Mouse (Mus musculus) neural tube, embryonic 12.5 days (tissue): ENCODE measurements around the gene Cpsf4. TPM values are rescaled to one million over a fixed set of nuclear protein-coding genes. Genes with fewer than 3 reads are reported as not detected.

Experiments used
- ATAC-seq: fragments of 200-750 bp; cut with Nextera tagmentation; 2 replicates; pipeline ENCODE4 v1.8.0; 2017; ENCODE audit warnings: low read depth, mild to moderate bottlenecking, moderate TSS enrichment, moderate library complexity; ENCODE audit not compliant: low FRiP score
- H3K27ac ChIP-seq: fragments of 300-500 bp; sonication (generic); 2 replicates; pipeline ENCODE4 v1.5.1; 2016
- H3K27me3 ChIP-seq: fragments of 300-500 bp; sonication (generic); replicated peaks from 2 replicates; pipeline ENCODE4 v1.6.1; 2016; ENCODE audit warnings: mild to moderate bottlenecking
- H3K36me3 ChIP-seq: fragments of 300-500 bp; sonication (generic); 2 replicates; pipeline ENCODE4 v1.6.1; 2016; ENCODE audit warnings: mild to moderate bottlenecking
- H3K4me1 ChIP-seq: fragments of 300-500 bp; sonication (generic); 2 replicates; pipeline ENCODE4 v1.6.1; 2016
- H3K4me2 ChIP-seq: fragments of 300-500 bp; sonication (generic); replicated peaks from 2 replicates; pipeline ENCODE4 v1.6.1; 2016; ENCODE audit warnings: mild to moderate bottlenecking
- H3K4me3 ChIP-seq: fragments of 300-500 bp; sonication (generic); 2 replicates; pipeline ENCODE4 v1.5.1; 2016
- H3K9ac ChIP-seq: fragments of 300-500 bp; sonication (generic); 2 replicates; pipeline ENCODE4 v1.6.1; 2016; ENCODE audit warnings: mild to moderate bottlenecking
- H3K9me3 ChIP-seq: fragments of 300-500 bp; sonication (generic); 2 replicates; pipeline ENCODE4 v1.6.1; 2016; ENCODE audit warnings: mild to moderate bottlenecking
- WGBS: fragments of 180-500 bp; shearing (Covaris S2); methylation state at CpG from one replicate; pipeline ENCODE4 v1.1.7; 2016; 5-methylcytosine and 5-hydroxymethylcytosine counted together
- polyA plus RNA-seq: library from polyadenylated mRNA; unstranded; fragments of >200 nt; fragmentation: Nextera tagmentation; extraction: Ambion mirVana; gene quantifications from 2 replicates; pipeline ENCODE4 v1.2.1, GENCODE M21; 2016

Cpsf4 gene
- polyA plus RNA-seq, 1 experiment from 2014 or later = 58.5 TPM

DNA sequence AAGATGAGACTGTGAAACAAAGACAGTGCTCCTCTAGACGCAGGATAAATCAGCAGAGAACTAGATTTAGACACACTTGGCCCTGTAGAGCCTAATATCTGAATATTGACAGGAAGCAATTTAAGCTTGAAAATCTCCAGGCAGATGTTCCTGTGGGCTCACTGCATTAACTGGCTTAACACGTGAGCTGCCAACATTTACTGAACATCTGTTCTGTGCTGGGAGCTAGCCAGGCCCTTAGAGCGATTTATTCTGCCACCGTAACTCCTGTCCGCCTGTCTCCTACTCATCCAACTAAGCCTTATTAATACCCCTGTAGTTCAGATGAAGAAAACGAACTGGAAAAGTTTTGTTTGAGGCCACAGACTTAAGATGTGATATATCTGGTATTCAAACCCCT, 28.2 kb upstream of the Cpsf4 start:
- no peak for ATAC-seq
- Histone ChIP-seq H3K4me2 (peak overlapping the region; percentile 84), H3K27ac (no peak overlapping the region), H3K4me3 (peak overlapping the region; percentile 93), H3K9ac (peak overlapping the region; percentile 91), H3K27me3 (no peaks in the 10 kb centered on the region), H3K9me3 (no peaks in the 10 kb centered on the region), H3K4me1 (peaks cover 26% of the 10 kb centered on the region), H3K36me3 (peaks cover 49% of the 10 kb centered on the region)
- 24% methylated on average over 6 of the region's 6 CpGs for WGBS

DNA sequence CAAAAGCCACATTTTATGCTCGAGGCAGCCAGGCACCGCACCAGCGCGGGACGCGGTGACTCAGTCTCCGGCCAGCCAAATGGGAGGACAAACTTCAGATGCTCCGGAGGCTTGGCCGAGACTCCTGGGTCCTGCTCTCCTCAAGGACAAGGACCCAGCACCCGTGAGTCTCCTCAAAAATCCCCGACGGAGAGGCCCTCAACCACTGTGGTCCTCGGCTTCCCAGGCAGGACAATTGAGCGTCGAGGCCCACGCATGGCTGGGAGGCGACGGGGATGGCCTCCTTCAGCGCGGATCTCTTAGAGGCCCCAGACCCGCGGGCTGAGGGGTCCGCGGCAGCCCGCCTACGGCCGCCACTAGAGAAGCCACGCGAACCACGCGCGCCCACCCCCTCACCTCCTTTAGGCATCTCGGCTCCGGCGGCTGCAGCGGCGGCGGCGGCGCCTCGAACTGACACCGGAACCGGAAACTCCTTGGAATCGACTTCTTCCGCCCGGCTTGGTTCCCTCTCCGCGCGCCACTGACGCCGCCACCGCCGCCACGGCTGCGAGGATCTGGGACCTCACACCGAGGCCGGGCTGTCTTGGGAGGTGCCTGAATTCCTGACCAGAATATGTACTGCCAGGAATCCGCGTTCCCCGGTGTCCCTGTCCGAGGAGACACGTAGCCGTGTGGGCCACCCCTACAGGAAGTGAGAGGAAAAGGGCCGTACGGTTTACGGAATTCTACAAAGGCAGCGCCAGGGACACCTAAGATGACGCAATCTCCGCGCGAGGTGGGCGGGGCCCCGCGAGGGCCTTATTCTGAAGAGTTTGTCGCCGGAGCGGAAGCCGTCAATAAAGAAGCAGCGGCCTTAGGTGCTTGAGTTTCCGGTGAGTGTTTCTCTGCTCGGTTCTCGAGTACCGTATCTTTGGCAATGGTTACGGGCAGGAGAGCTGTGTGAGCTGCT, 27.2 kb upstream of the Cpsf4 start, which contains the start of the genes Pdap1 and Bud31:
Gene Pdap1, minus strand, starts transcription at position 668 of the 949 bp plus-strand sequence.
Gene Bud31, plus strand, starts transcription at position 792 of the 949 bp plus-strand sequence.
- Histone ChIP-seq H3K9me3 (no peaks in the 10 kb centered on the region), H3K27ac (peak within 1 kb of the TSS; percentile 74), H3K9ac (peak within 1 kb of the TSS; percentile 91), H3K4me3 (peak within 1 kb of the TSS; percentile 93), H3K4me2 (peak within 1 kb of the TSS; percentile 84), H3K36me3 (peaks cover 48% of the 10 kb centered on the region), H3K27me3 (no peaks in the 10 kb centered on the region), H3K4me1 (peaks cover 26% of the 10 kb centered on the region)
- WGBS = under 1% methylated on average over 84 of the region's 84 CpGs
- peak; percentile 92 for ATAC-seq

DNA sequence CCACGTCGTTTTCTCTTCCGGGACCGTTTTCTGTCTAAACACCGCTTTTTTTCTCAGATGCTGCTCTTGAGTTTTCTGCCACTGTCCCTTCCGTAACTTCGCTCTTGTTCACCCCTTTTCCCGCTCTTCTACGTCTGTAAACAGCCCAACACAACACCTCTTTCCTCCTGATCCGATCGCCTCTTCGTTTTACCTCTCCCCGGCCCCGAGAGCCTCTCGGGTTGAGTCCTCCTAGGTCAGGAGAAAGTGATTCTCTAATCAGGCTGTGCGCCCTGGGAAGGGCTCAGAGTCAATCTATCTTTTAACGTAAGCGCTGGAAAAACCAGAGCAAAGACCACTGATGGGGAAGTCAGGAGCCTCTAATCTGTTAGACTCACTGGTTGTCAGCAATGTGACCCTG, 26.4 kb upstream of the Cpsf4 start:
- H3K9me3 ChIP-seq = no peaks in the 10 kb centered on the region
- H3K36me3 ChIP-seq = peaks cover 50% of the 10 kb centered on the region
- 0 out of 2 replicates have a peak, but pooled peaks have one; percentile 10 for ATAC-seq
- H3K4me1 ChIP-seq = peaks cover 26% of the 10 kb centered on the region
- no peak overlapping the region for H3K27ac ChIP-seq
- H3K4me2 ChIP-seq = peak overlapping the region; percentile 84
- H3K27me3 ChIP-seq = no peaks in the 10 kb centered on the region
- H3K9ac ChIP-seq = peak overlapping the region; percentile 91
- peak overlapping the region; percentile 93 for H3K4me3 ChIP-seq
- under 1% methylated on average over 18 of the region's 18 CpGs for WGBS

DNA sequence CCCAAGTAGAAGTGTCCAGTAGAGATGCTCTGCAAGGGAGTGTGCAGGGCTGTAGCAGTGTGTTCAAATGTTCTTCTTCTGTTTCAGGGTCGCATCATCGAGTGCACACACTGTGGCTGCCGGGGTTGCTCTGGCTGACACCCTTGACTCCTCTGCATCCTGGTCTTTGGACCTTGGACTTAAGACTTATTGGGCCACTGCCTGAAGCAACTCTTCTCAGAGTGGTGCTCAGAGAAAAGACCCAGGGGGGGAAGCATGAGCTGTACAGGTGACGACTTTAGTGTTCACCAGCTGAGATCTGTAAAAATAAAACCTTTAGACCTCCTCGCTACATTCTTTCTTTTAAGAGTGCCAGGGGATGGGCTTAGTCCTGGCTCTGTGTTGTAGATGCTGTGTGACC, 19.3 kb upstream of the Cpsf4 start:
- H3K27me3 ChIP-seq = no peaks in the 10 kb centered on the region
- H3K36me3 ChIP-seq = peaks cover 97% of the 10 kb centered on the region
- no peak overlapping the region for H3K27ac ChIP-seq
- no peak overlapping the region for H3K4me2 ChIP-seq
- WGBS = 94% methylated on average over 5 of the region's 5 CpGs
- ATAC-seq = no peak
- H3K4me1 ChIP-seq = no peaks in the 10 kb centered on the region
- no peak overlapping the region for H3K9ac ChIP-seq
- H3K9me3 ChIP-seq = no peaks in the 10 kb centered on the region
- no peak overlapping the region for H3K4me3 ChIP-seq

DNA sequence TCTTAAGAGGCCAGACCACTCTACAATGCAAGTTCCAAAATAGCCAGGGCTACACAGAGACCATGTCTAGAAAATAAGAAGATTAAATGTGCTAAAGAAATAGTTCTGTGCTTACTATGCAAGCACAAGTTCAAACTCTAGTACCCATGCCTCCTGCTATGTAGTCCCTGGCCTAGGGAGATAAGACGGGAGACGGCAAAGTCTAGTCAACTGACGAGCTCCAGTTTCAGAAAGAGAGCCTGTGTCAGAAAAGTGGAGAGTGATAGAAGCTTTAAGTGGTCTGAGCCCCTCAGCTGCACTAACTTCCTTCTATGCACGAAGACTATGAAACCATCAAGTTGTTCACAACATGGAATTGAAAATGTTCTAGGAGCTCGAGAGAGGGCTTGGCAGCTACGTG, 17.7 kb upstream of the Cpsf4 start:
- H3K9ac ChIP-seq = no peak overlapping the region
- no peaks in the 10 kb centered on the region for H3K4me1 ChIP-seq
- no peak overlapping the region for H3K4me3 ChIP-seq
- 93% methylated on average over 6 of the region's 6 CpGs for WGBS
- H3K4me2 ChIP-seq = no peak overlapping the region
- H3K27ac ChIP-seq = no peak overlapping the region
- H3K36me3 ChIP-seq = peaks cover 96% of the 10 kb centered on the region
- ATAC-seq = no peak
- H3K27me3 ChIP-seq = no peaks in the 10 kb centered on the region
- H3K9me3 ChIP-seq = no peaks in the 10 kb centered on the region

DNA sequence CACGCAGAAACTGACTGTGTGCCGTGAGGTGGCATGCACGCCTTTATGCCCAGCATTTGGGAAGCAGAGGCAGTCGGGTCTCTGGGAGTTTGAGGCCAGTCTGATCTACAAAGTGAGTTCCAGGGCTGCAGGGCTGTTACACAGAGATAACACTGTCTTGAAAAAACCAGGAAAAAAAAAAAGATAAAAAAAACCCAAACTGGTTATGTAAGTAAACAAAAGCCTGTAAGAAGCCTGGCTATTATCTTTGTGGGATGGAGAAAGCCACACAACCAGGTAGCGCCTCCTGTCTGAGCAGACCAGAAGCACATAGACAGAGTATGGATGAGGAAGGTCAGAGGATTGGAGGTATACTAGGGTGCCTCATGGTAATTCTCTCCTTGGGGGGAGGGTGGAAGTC, 14.3 kb upstream of the Cpsf4 start:
- Histone ChIP-seq H3K27ac (no peak overlapping the region), H3K4me2 (no peak overlapping the region), H3K9me3 (no peaks in the 10 kb centered on the region), H3K4me1 (no peaks in the 10 kb centered on the region), H3K9ac (no peak overlapping the region), H3K4me3 (no peak overlapping the region), H3K27me3 (no peaks in the 10 kb centered on the region), H3K36me3 (peaks cover 85% of the 10 kb centered on the region)
- no peak for ATAC-seq
- WGBS = 93% methylated on average over 5 of the region's 5 CpGs

DNA sequence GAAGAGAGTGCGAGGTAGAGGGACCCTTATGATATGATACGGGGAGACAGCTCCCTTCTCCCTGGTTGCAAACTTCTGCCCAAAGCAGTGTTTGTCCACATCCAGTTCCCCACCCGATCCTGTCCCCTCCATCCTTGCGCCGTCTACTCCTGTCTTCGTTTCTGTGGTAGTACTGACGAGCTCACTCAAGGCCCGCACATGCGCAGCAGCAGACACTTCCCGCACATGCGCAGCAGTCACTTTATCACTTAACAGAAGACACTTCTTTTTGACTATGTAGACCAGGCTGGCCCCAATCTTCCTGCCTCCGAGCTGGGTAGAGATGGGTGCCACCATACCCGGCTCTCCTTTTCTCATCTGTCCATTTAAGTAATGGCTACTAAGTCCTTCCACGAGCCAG, 5.7 kb upstream of the Cpsf4 start:
- 93% methylated on average over 14 of the region's 14 CpGs for WGBS
- Histone ChIP-seq H3K27ac (no peak overlapping the region), H3K4me2 (no peak overlapping the region), H3K27me3 (no peaks in the 10 kb centered on the region), H3K36me3 (peaks cover 69% of the 10 kb centered on the region), H3K4me3 (no peak overlapping the region), H3K9me3 (no peaks in the 10 kb centered on the region), H3K4me1 (peaks cover 7% of the 10 kb centered on the region), H3K9ac (no peak overlapping the region)
- ATAC-seq = no peak

DNA sequence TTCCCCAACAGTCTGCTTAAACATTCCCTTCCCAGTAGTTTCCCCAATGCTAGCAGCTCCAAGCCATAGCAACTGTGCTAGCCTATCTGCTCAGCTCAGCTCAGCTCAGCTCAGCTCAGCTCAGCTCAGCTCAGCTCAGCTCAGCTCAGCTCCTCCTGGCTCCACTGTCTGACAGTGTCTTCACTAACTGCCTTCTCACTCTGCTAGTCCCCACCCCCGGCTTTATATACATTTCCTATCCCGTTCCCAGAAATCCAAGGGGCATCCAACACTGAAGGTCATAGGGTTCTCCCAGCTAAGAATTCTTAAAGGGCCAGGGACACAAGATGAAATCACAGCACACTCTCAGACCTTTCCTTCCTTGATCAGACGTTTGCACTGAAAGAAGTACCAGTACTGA, 2.3 kb upstream of the Cpsf4 start:
- Histone ChIP-seq H3K9me3 (no peaks in the 10 kb centered on the region), H3K9ac (no peak overlapping the region), H3K36me3 (peaks cover 44% of the 10 kb centered on the region), H3K27me3 (no peaks in the 10 kb centered on the region), H3K4me3 (no peak overlapping the region), H3K4me2 (no peak overlapping the region), H3K4me1 (peaks cover 24% of the 10 kb centered on the region), H3K27ac (no peak overlapping the region)
- ATAC-seq = no peak
- 69% methylated on average over 3 of the region's 3 CpGs for WGBS

DNA sequence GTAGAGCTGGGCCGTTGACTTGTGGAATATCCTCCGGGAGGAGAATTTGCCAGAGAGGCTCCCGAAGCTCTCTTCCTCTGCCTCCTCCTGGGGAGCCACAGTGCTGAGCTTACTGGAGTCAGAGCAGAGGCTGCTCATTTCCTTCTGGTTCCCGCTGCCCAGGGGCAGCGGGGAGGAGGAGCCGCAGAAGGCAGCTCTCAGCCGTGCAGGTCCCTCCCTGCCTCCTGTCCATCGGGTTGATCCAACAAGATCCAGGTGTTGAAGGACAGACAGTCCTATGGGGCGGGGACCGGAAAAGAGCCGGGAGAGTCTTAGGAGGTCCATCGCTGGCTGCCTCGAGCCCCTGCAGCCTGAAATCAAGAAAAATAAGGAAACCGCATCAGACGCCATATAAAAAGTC, 1.8 kb upstream of the Cpsf4 start:
- no peak overlapping the region for H3K27ac ChIP-seq
- WGBS = 92% methylated on average over 15 of the region's 15 CpGs
- H3K9ac ChIP-seq = no peak overlapping the region
- ATAC-seq = no peak
- H3K4me1 ChIP-seq = peaks cover 24% of the 10 kb centered on the region
- peaks cover 43% of the 10 kb centered on the region for H3K36me3 ChIP-seq
- no peaks in the 10 kb centered on the region for H3K9me3 ChIP-seq
- no peak overlapping the region for H3K4me3 ChIP-seq
- H3K4me2 ChIP-seq = no peak overlapping the region
- no peaks in the 10 kb centered on the region for H3K27me3 ChIP-seq

DNA sequence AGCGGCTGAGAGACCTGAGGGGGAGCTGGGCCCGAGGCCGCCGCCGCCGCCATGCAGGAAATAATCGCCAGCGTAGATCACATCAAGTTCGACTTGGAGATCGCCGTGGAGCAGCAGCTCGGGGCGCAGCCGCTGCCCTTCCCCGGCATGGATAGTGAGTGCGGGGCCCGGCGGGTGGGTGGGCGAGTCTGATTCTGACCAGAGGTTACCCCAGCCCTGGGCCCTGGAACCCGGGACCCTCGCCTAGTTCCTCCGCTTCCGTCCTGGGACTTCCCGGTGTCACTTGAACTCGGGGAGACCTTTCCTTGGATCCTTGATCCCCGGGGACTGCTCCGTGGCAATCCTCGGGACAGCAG, 271 bp downstream of the Cpsf4 start:
- under 1% methylated on average over 28 of the region's 28 CpGs for WGBS
- no peaks in the 10 kb centered on the region for H3K27me3 ChIP-seq
- H3K9me3 ChIP-seq = no peaks in the 10 kb centered on the region

DNA sequence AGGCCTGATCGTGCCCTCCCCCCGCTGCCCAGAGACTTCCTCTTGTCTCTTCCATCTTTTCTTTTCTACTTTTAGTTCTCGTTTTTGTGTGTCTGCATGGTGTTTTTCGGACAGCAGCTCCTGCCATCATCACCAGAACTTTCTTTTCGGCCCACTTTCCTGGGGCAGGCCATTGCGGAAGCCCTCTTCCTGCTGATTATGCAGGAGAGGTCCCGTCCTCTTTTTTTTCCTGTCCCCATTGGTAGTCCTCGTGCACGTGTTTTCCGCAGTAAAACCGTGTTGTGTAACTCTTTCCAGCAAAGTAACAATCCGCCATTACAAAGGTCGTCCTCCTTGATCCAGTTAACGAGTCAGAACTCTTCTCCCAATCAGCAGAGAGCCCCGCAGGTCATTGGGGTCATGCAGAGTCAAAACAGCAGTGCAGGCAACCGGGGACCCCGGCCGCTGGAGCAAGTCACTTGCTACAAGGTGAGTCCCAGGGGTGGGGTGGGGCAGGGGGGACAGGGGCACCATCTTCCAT, 11.5 kb downstream of the Cpsf4 start:
- H3K27ac ChIP-seq = no peak overlapping the region
- peaks cover 100% of the 10 kb centered on the region for H3K36me3 ChIP-seq
- 89% methylated on average over 18 of the region's 18 CpGs for WGBS
- no peak for ATAC-seq
- H3K27me3 ChIP-seq = no peaks in the 10 kb centered on the region
- H3K9ac ChIP-seq = no peak overlapping the region
- no peaks in the 10 kb centered on the region for H3K4me1 ChIP-seq
- no peak overlapping the region for H3K4me3 ChIP-seq
- no peak overlapping the region for H3K4me2 ChIP-seq
- H3K9me3 ChIP-seq = no peaks in the 10 kb centered on the region

More for the DNA sequence above, 271 bp downstream of the Cpsf4 start:
- Histone ChIP-seq H3K27ac (peak overlapping the region; percentile 42; the same call in 1 of the 2 replicates), H3K9ac (peak overlapping the region; percentile 95), H3K4me3 (peak overlapping the region; percentile 91), H3K36me3 (peaks cover 46% of the 10 kb centered on the region), H3K4me1 (peaks cover 24% of the 10 kb centered on the region), H3K4me2 (peak overlapping the region; percentile 90)
- ATAC-seq = peak; percentile 71

DNA sequence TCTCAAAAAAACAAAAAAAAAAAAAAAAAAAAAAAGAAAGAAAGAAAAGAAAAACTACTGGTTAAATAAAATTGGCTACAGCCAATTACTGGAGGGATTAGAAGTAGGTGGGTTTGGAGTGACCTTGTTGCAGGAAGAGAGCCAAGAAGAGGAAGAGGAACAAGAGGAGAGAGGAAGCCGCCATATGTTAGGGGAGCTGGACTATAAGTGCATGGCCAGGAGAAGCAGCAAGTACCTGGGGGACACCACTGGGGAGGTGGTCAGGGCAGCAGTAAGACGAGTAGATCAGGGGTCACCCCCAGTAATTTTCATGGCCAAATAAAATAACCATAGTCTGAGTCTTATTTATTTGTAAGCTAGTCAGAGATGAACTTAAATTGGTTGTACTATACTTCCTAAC, 18.2 kb downstream of the Cpsf4 start:
- Histone ChIP-seq H3K9ac (no peak overlapping the region), H3K4me1 (peaks cover 7% of the 10 kb centered on the region)

More for the DNA sequence above, 18.2 kb downstream of the Cpsf4 start:
- Histone ChIP-seq H3K4me3 (no peak overlapping the region), H3K27ac (no peak overlapping the region), H3K36me3 (peaks cover 76% of the 10 kb centered on the region), H3K9me3 (no peaks in the 10 kb centered on the region), H3K4me2 (no peak overlapping the region), H3K27me3 (no peaks in the 10 kb centered on the region)
- 97% methylated on average over 2 of the region's 2 CpGs for whole genome bisulfite sequencing
- ATAC-seq = no peak
